In the genomic region with DNA sequence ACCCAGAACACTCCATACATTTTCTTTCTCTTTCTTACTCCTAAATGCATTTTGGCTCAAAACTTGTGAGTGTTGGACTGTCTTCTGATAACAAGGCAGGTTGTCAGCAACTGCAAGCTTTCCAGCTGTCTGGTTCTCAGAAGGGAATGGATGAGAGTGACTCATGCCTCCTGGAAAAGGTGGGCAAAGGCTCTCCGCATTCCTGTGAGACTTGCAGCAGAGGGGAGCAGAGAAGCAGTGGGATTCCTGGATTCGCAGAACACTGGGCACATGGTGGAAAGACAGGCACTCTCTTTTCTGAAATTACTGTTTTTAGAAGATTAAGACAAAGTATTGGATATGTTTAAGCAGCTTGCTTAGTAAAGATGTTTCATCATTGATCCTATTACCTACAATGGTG, we compare ENCODE assay signal across 20 mouse cellular contexts.
DNase-seq lines count a peak whose midpoint lies in the region; ATAC-seq lines count a peak whose summit lies in the region.
"Had no signal": no experiment of that assay in that cellular context is flagged by ENCODE, and none has a peak within 500 bp of the region (broad histone marks: within the 10 kb centered on the region; RNA-seq: fewer than 3 reads in every experiment).

No protein-coding gene starts in this region.

- no peak for DNase-seq in frontal cortex, postnatal 36 days (ENCODE audit: low spot score in 2 of 2)
- DNase-seq in right cerebral cortex, adult 18-20 months = peak; percentile 6
- no peak for DNase-seq in right cerebral cortex, postnatal 14 days
- DNase-seq in 3T3-L1 (ENCODE audit: low read depth, low spot score) = peak; percentile 4
- DNase-seq in brain, adult 2 months (ENCODE audit: low read depth, low spot score) = peak; percentile 70
- DNase-seq in retina, postnatal 1 day = no peak
- DNase-seq: adrenal gland, adult 8-10 months; adrenal gland, postnatal 14 days; adrenal gland, postnatal 36 days; cerebellum, adult 11 months; cerebellum, adult 18-20 months; cerebellum, adult 8-10 months; cerebellum, adult 9-11 months; cerebellum, postnatal 14 days; cerebellum, postnatal 36 days; embryo, embryonic 11 days had no signal

- peak; percentile 82 for ATAC-seq in frontal cortex, adult (ENCODE audit: low TSS enrichment)
- ATAC-seq: activated CD4-positive, CD25-positive, alpha-beta regulatory T cell, adult 4 months; forebrain, embryonic 14.5 days; forebrain, embryonic 16.5 days had no signal

Comparison
In these comparisons a context has a peak if more than half of its experiments do, and no peak if none do; other contexts are left out.
1. DNase-seq: peak in right cerebral cortex, adult 18-20 months (single experiment), 3T3-L1 (single experiment) and brain, adult 2 months (single experiment); none in frontal cortex, postnatal 36 days (0 of 2), right cerebral cortex, postnatal 14 days (single experiment) and retina, postnatal 1 day (single experiment).